Mouse (Mus musculus) splenic B cell, adult 2 months (primary cell): ENCODE data around the gene Pnmt.
A peak's percentile ranks its signal among the peaks of the same experiment; 100 is the strongest.

Source experiments
- DNase-seq: peaks from one replicate; pipeline ENCODE4 v3.0.0-alpha.2; 2011; ENCODE audit warnings: low read depth, low spot score
- H3K27me3 ChIP-seq: 2 replicates; pipeline ENCODE4 v1.6.1; 2012; ENCODE audit warnings: mild to moderate bottlenecking, low read length, moderate library complexity, mixed read lengths; ENCODE audit not compliant: control insufficient read depth, poor library complexity, insufficient read depth, severe bottlenecking
- H3K36me3 ChIP-seq: 2 replicates; pipeline ENCODE4 v1.6.1; 2012; ENCODE audit warnings: mild to moderate bottlenecking, low read length, moderate library complexity, mixed read lengths; ENCODE audit not compliant: control insufficient read depth, poor library complexity, insufficient read depth, severe bottlenecking

Gene Pnmt

DNA sequence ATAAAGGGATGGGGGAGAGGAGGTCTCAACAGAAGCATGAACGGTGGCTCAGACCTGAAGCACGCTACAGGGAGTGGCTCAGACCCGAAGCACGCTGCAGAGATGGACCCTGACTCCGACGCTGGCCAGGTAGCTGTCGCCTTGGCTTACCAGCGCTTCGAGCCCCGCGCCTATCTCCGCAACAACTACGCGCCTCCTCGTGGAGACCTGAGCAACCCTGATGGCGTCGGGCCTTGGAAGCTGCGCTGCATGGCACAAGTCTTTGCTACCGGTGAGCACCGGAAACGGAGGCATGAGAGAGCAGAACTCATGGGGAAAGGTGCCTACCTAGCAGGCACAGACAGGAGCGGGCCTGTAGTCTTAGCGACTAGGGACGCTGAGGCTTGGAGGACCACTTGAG is 346 bp downstream of the Pnmt start:
- H3K27me3 ChIP-seq: no peaks in the 10 kb centered on the region
- no peak for DNase-seq
- H3K36me3 ChIP-seq: no peaks in the 10 kb centered on the region

DNA sequence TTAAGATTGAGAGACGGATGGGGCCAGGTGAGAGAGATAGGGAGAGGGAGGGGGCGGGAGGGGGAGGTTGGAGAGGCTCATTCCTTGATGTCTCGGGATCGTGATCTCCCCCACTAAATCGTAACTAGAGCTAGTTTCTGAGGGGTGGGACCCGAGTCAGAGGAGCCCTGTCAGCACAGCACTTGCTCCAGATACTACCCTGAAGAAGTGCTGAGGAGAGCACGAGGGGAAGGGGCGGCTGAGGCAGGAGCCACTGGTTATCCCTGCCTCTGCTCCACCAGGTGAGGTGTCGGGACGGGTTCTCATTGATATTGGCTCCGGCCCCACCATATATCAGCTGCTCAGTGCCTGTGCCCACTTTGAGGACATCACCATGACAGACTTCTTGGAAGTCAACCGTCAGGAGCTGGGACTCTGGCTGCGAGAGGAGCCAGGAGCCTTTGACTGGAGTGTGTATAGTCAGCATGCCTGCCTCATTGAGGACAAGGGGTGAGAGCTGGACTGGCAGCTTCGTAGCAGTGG is 867 bp downstream of the Pnmt start:
- DNase-seq: no peak
- Histone ChIP-seq H3K36me3 (no peaks in the 10 kb centered on the region), H3K27me3 (no peaks in the 10 kb centered on the region)

GRCm38 (mm10) chr11:98388282-98388681 is 2.0 kb downstream of the Pnmt start:
- no peak for DNase-seq
- Histone ChIP-seq H3K27me3 (no peaks in the 10 kb centered on the region), H3K36me3 (no peaks in the 10 kb centered on the region)

GRCm38 (mm10) chr11:98389221-98389780 is 3.1 kb downstream of the Pnmt start:
- DNase-seq: peak; percentile 68
- Histone ChIP-seq H3K36me3 (no peaks in the 10 kb centered on the region), H3K27me3 (no peaks in the 10 kb centered on the region)

- H3K27me3 ChIP-seq: no peaks in the 10 kb centered on the region
- no peak for DNase-seq
- no peaks in the 10 kb centered on the region for H3K36me3 ChIP-seq
These were observed 3.9 kb downstream of the Pnmt start for GRCm38 (mm10) chr11:98390141-98390540.

DNA sequence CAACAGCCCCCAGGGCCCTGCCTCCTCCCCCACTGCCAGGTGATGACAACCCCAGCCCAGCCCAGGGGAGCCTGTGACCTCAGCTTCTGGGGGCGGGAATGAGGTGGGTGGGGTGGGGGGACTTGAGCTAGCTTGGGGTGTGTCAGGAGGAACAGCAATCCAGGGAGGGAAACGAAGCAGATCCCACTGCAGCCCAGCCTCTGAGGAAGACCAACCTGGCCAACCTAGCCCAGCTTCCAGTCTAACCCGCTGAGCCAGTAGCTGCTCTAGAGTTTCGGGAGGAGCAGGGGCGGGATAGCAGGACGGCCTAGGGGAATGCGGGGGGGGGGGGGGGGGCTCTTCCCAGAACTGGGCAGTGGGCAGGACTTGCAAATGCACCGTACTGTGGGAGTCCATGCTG is 5.8 kb downstream of the Pnmt start:
- Histone ChIP-seq H3K27me3 (no peaks in the 10 kb centered on the region; the same call in 1 of the 2 replicates), H3K36me3 (no peaks in the 10 kb centered on the region)

GRCm38 (mm10) chr11:98392645-98393044 is 6.4 kb downstream of the Pnmt start:
- Histone ChIP-seq H3K27me3 (no peaks in the 10 kb centered on the region; the same call in 1 of the 2 replicates), H3K36me3 (no peaks in the 10 kb centered on the region)
- DNase-seq: no peak

More for the DNA sequence above, 5.8 kb downstream of the Pnmt start:
- DNase-seq: no peak

GRCm38 (mm10) chr11:98393317-98393716 is 7.1 kb downstream of the Pnmt start:
- Histone ChIP-seq H3K27me3 (no peaks in the 10 kb centered on the region; the same call in 1 of the 2 replicates), H3K36me3 (no peaks in the 10 kb centered on the region)
- no peak for DNase-seq

- no peak for DNase-seq
- H3K36me3 ChIP-seq: no peaks in the 10 kb centered on the region
- H3K27me3 ChIP-seq: no peaks in the 10 kb centered on the region; the same call in 1 of the 2 replicates
These were observed 8.1 kb downstream of the Pnmt start for GRCm38 (mm10) chr11:98394301-98394700.

GRCm38 (mm10) chr11:98395041-98395440 is 8.8 kb downstream of the Pnmt start:
- H3K36me3 ChIP-seq: no peaks in the 10 kb centered on the region
- DNase-seq: no peak
- no peaks in the 10 kb centered on the region; the same call in 1 of the 2 replicates for H3K27me3 ChIP-seq

- DNase-seq: no peak
- Histone ChIP-seq H3K36me3 (no peaks in the 10 kb centered on the region), H3K27me3 (no peaks in the 10 kb centered on the region; the same call in 1 of the 2 replicates)
These were observed 11.7 kb downstream of the Pnmt start for GRCm38 (mm10) chr11:98397946-98398345.

- Histone ChIP-seq H3K36me3 (no peaks in the 10 kb centered on the region), H3K27me3 (no peaks in the 10 kb centered on the region; the same call in 1 of the 2 replicates)
- peak; percentile 96 for DNase-seq
These were observed 14.0 kb downstream of the Pnmt start, which contains the start of gene Pgap3 for GRCm38 (mm10) chr11:98400161-98400726. Pgap3 (minus strand) TSS chr11:98400490.

DNA sequence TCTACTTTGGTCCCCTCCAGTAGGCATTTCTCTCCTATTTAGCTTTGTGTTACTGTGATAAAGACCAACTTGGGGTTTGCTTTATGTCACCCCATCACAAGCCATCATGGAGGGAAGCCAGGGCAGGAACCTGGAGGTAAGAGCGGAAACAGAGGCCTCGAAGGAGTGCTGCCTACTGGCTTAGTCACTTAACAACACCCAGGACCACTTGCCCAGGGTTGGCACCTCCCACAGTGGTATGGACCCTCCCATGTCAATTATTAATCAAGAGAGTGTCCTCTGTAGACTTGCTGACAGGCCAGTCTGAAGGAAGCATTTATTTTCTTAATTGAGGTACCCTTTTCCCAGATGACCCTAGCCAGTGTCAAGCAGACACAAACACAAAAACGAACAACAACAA is 14.6 kb downstream of the Pnmt start:
- DNase-seq: peak; percentile 24
- H3K36me3 ChIP-seq: no peaks in the 10 kb centered on the region

GRCm38 (mm10) chr11:98406621-98407020 is 20.4 kb downstream of the Pnmt start:
- Histone ChIP-seq H3K27me3 (peaks cover 1% of the 10 kb centered on the region), H3K36me3 (no peaks in the 10 kb centered on the region)
- no peak for DNase-seq

More for the DNA sequence above, 14.6 kb downstream of the Pnmt start:
- H3K27me3 ChIP-seq: no peaks in the 10 kb centered on the region; the same call in 1 of the 2 replicates

DNA sequence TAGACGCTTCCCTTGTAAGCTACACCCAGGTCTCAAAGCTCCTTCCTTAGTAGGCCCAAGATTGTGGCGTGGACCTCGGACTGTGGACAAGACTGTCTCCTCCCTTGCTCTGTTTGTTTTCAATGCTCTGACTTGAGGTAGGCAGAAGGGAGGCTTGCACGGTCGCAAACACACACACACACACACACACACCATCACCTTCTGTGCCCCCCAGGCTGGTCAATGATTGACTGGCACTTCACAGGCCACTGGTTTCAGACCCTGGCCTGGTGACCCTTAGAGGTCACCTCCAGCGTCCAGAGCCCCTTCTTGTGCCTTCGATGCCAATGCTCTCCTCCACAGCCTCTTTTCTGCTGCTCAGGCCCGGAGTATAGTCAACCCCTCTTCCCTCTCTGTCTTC is 22.6 kb downstream of the Pnmt start:
- no peaks in the 10 kb centered on the region for H3K36me3 ChIP-seq
- no peak for DNase-seq
- peaks cover 7% of the 10 kb centered on the region; the same call in 1 of the 2 replicates for H3K27me3 ChIP-seq
